Mouse (Mus musculus) thymus, adult 2 months (tissue): ENCODE measurements around the gene Golga1. TPM values are rescaled to one million over a fixed set of nuclear protein-coding genes. Genes with fewer than 3 reads are reported as not detected.
"Not testable (repeated sequence)": the region's sequence is repeated elsewhere in the genome, so short reads cannot be mapped to it uniquely, and the experiment has no call there.

Source experiments
- DNase-seq: peaks from one replicate; pipeline ENCODE4 v3.0.0; 2021
- H3K27ac ChIP-seq: fragments of 200-500 bp; 2 replicates; pipeline ENCODE4 v1.5.1; 2012; ENCODE audit warnings: low read length, control low read depth; ENCODE audit not compliant: control insufficient read depth, insufficient read depth
- H3K27me3 ChIP-seq: fragments of 200-500 bp; 2 replicates; pipeline ENCODE4 v1.6.1; 2012; ENCODE audit warnings: mild to moderate bottlenecking, low read length, moderate library complexity, mixed read lengths; ENCODE audit not compliant: control insufficient read depth, insufficient read depth
- H3K36me3 ChIP-seq: fragments of 200-500 bp; 2 replicates; pipeline ENCODE4 v1.6.1; 2012; ENCODE audit warnings: mild to moderate bottlenecking, low read length, moderate library complexity; ENCODE audit not compliant: control insufficient read depth, insufficient read depth
- H3K4me1 ChIP-seq: fragments of 200-500 bp; replicated peaks from 2 replicates; pipeline ENCODE4 v1.6.1; 2012; ENCODE audit warnings: low read length; ENCODE audit not compliant: control insufficient read depth, insufficient read depth
- H3K4me3 ChIP-seq: fragments of 200-500 bp; 2 replicates; pipeline ENCODE4 v1.5.1; 2012; ENCODE audit warnings: mild to moderate bottlenecking, low read length, control low read depth, moderate library complexity; ENCODE audit not compliant: control insufficient read depth, insufficient read depth
- CTCF ChIP-seq: fragments of 200-500 bp; IDR thresholded peaks from 2 replicates; pipeline ENCODE4 v1.5.1; 2012; ENCODE audit warnings: mild to moderate bottlenecking, control low read depth, low read length, moderate library complexity, borderline replicate concordance; ENCODE audit not compliant: control insufficient read depth, poor library complexity, insufficient read depth; ENCODE audit errors: extremely low read depth
- POLR2A ChIP-seq: fragments of 200-500 bp; IDR thresholded peaks from 2 replicates; pipeline ENCODE4 v1.6.1; 2012; ENCODE audit warnings: mild to moderate bottlenecking, low read length, control low read depth, moderate library complexity; ENCODE audit not compliant: control insufficient read depth, poor library complexity, insufficient read depth; ENCODE audit errors: extremely low read depth
- WGBS: fragments of 180-500 bp; shearing (Covaris S2); methylation state at CpG from one replicate; pipeline ENCODE4 v1.1.7; 2018; 5-methylcytosine and 5-hydroxymethylcytosine counted together
- polyA plus RNA-seq: library from polyadenylated mRNA; depleted of rRNA; stranded (reverse); fragments of >200 nt; gene quantifications from 2 replicates; pipeline ENCODE4 v1.2.3, GENCODE M21; 2012; rRNA removed

Golga1 gene
- 14.0 and 18.5 TPM in 2 replicates for polyA plus RNA-seq

- Histone ChIP-seq H3K4me3 (peak within 1 kb of the TSS; percentile 71), H3K27me3 (no peaks in the 10 kb centered on the region), H3K4me1 (peaks cover 4% of the 10 kb centered on the region; the same call in 1 of the 2 replicates), H3K27ac (peak within 1 kb of the TSS; percentile 4), H3K36me3 (peaks cover 6% of the 10 kb centered on the region; the same call in 1 of the 2 replicates)
- TF ChIP-seq CTCF (peak; percentile 48; the same call in 1 of the 2 replicates), POLR2A (peak; percentile 83)
- peak; percentile 87 for DNase-seq
- under 1% methylated on average over 50 of the region's 50 CpGs for WGBS
Measured at GRCm38 (mm10) chr2:39065400-39065987, at the start of gene Golga1. Gene Golga1, minus strand, starts transcription at chr2:39065541.

GRCm38 (mm10) chr2:39114093-39114492 lies 48.8 kb upstream of the Golga1 start:
- no peaks in the 10 kb centered on the region for H3K27me3 ChIP-seq
- no peaks in the 10 kb centered on the region for H3K4me1 ChIP-seq
- WGBS: 98% methylated on average over 7 of the region's 7 CpGs
- H3K27ac ChIP-seq: no peak overlapping the region
- peaks cover 15% of the 10 kb centered on the region for H3K36me3 ChIP-seq
- H3K4me3 ChIP-seq: no peak overlapping the region
- TF ChIP-seq CTCF: no peak
- no peak for TF ChIP-seq POLR2A
- no peak for DNase-seq

- no peak overlapping the region for H3K27ac ChIP-seq
Measured at GRCm38 (mm10) chr2:39110514-39110913, 45.2 kb upstream of the Golga1 start.

GRCm38 (mm10) chr2:39109712-39110111 lies 44.4 kb upstream of the Golga1 start:
- H3K4me3 ChIP-seq, H3K36me3 ChIP-seq, DNase-seq, H3K4me1 ChIP-seq, H3K27me3 ChIP-seq, H3K27ac ChIP-seq: not testable (repeated sequence)

More at GRCm38 (mm10) chr2:39110514-39110913, 45.2 kb upstream of the Golga1 start:
- H3K27me3 ChIP-seq: no peaks in the 10 kb centered on the region
- no peak for TF ChIP-seq POLR2A
- TF ChIP-seq CTCF: no peak
- DNase-seq: no peak
- 0 out of 2 replicates have a peak, but pooled peaks cover 3% of the 10 kb centered on the region for H3K36me3 ChIP-seq
- H3K4me3 ChIP-seq: no peak overlapping the region
- H3K4me1 ChIP-seq: no peaks in the 10 kb centered on the region

GRCm38 (mm10) chr2:39099951-39100350 lies 34.6 kb upstream of the Golga1 start:
- not testable (repeated sequence) for H3K4me1 ChIP-seq, H3K27me3 ChIP-seq, H3K4me3 ChIP-seq, DNase-seq, H3K27ac ChIP-seq
- peaks cover 18% of the 10 kb centered on the region for H3K36me3 ChIP-seq
- 98% methylated on average over 1 of the region's 1 CpGs for WGBS

GRCm38 (mm10) chr2:39097993-39098392 lies 32.7 kb upstream of the Golga1 start:
- H3K4me1 ChIP-seq: no peaks in the 10 kb centered on the region
- H3K4me3 ChIP-seq: no peak overlapping the region
- no peak for TF ChIP-seq CTCF
- TF ChIP-seq POLR2A: no peak
- peaks cover 11% of the 10 kb centered on the region for H3K36me3 ChIP-seq
- H3K27ac ChIP-seq: no peak overlapping the region
- no peaks in the 10 kb centered on the region for H3K27me3 ChIP-seq
- peak; percentile 17 for DNase-seq

GRCm38 (mm10) chr2:39091966-39092365 lies 26.6 kb upstream of the Golga1 start:
- 95% methylated on average over 1 of the region's 1 CpGs for WGBS
- DNase-seq: no peak
- H3K4me3 ChIP-seq: no peak overlapping the region
- TF ChIP-seq POLR2A (no peak), CTCF (no peak)
- H3K36me3 ChIP-seq: 0 out of 2 replicates have a peak, but pooled peaks cover 3% of the 10 kb centered on the region
- H3K27ac ChIP-seq: no peak overlapping the region
- no peaks in the 10 kb centered on the region for H3K27me3 ChIP-seq
- H3K4me1 ChIP-seq: no peaks in the 10 kb centered on the region
